Mouse (Mus musculus) liver, embryonic 15.5 days (tissue): ENCODE data around the gene Snapc2. TPM values are rescaled to one million over a fixed set of nuclear protein-coding genes. Genes with fewer than 3 reads are reported as not detected.

ENCODE experiments used
- ATAC-seq: fragments of 200-750 bp; cut with Nextera tagmentation; 2 replicates; pipeline ENCODE4 v1.8.0; 2017; ENCODE audit warnings: moderate number of reproducible peaks, mild to moderate bottlenecking, moderate library complexity; ENCODE audit not compliant: insufficient read depth
- H3K27ac ChIP-seq: fragments of 300-500 bp; sonication (generic); replicated peaks from 2 replicates; pipeline ENCODE4 v1.5.1; 2015; ENCODE audit warnings: mild to moderate bottlenecking, inconsistent platforms
- H3K27me3 ChIP-seq: fragments of 300-500 bp; sonication (generic); 2 replicates; pipeline ENCODE4 v1.6.1; 2015; ENCODE audit warnings: mild to moderate bottlenecking, inconsistent platforms
- H3K36me3 ChIP-seq: fragments of 300-500 bp; sonication (generic); replicated peaks from 2 replicates; pipeline ENCODE4 v1.6.1; 2015; ENCODE audit warnings: moderate library complexity, mild to moderate bottlenecking, inconsistent platforms
- H3K4me1 ChIP-seq: fragments of 300-500 bp; sonication (generic); replicated peaks from 2 replicates; pipeline ENCODE4 v1.6.1; 2015; ENCODE audit warnings: inconsistent platforms
- H3K4me2 ChIP-seq: fragments of 300-500 bp; sonication (generic); 2 replicates; pipeline ENCODE4 v1.6.1; 2015; ENCODE audit warnings: moderate library complexity, mild to moderate bottlenecking, inconsistent platforms
- H3K4me3 ChIP-seq: fragments of 300-500 bp; sonication (generic); replicated peaks from 2 replicates; pipeline ENCODE4 v1.5.1; 2015; ENCODE audit warnings: mild to moderate bottlenecking, inconsistent platforms
- H3K9ac ChIP-seq: fragments of 300-500 bp; sonication (generic); 2 replicates; pipeline ENCODE4 v1.6.1; 2015; ENCODE audit warnings: moderate library complexity, mild to moderate bottlenecking, inconsistent platforms
- H3K9me3 ChIP-seq: fragments of 300-500 bp; sonication (generic); replicated peaks from 2 replicates; pipeline ENCODE4 v1.6.1; 2016; ENCODE audit warnings: inconsistent platforms
- WGBS: fragments of 180-500 bp; shearing (Covaris S2); methylation state at CpG from one replicate; pipeline ENCODE4 v1.1.7; 2015; ENCODE audit warnings: mixed read lengths; ENCODE audit not compliant: insufficient replicate concordance; 5-methylcytosine and 5-hydroxymethylcytosine counted together
- polyA plus RNA-seq: library from polyadenylated mRNA; unstranded; fragments of >200 nt; fragmentation: Nextera tagmentation; extraction: Ambion mirVana; gene quantifications from 2 replicates; pipeline ENCODE4 v1.2.1, GENCODE M21; 2015

Snapc2 gene
- polyA plus RNA-seq, 1 experiment from 2014 or later: 17.8 TPM

DNA sequence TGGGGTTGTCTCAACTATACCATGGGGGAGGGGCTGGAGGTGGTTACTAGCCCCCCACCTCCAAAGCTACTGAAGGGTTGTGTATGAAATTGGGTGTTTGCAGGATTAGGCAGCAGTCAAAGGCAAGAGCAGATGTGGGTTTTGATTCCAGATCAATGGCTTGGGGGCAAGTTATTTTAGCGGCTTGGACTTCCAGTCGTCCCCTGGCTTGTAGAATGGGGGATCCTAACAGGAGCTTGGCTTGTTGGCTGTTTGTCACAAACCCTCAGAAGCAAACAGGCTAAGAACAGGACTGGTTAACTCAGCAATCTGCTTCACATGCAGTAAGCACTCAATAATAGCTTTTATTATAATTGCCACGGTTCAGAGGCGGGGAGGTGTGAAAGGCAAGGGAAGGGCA lies 4.5 kb downstream of the Snapc2 start:
- H3K9me3 ChIP-seq: no peaks in the 10 kb centered on the region
- H3K9ac ChIP-seq: no peak overlapping the region
- no peak overlapping the region for H3K27ac ChIP-seq
- peaks cover 53% of the 10 kb centered on the region for H3K36me3 ChIP-seq
- no peak overlapping the region for H3K4me3 ChIP-seq
- H3K4me1 ChIP-seq: peaks cover 38% of the 10 kb centered on the region
- no peak for ATAC-seq
- no peak overlapping the region for H3K4me2 ChIP-seq
- H3K27me3 ChIP-seq: no peaks in the 10 kb centered on the region
- WGBS: 82% methylated on average over 4 of the region's 4 CpGs

DNA sequence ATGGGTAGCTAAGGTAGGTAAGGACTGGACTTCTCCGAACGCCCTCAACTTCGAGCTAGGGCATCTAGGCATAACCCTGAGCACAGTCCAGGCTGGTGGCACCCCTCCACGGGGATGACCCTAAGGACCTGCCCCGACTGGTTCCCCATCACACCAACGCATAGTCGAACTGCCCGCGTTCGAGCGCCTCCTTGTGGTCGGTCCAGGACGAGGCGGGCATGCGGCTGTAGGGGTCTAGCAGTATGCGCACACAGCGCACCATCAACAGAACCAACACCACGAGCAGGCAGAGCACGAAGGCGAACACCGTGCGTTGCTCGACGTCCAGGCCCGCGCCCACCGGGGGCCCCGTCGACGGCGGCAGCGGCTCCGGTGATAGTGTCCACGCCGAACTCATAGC lies 5.4 kb downstream of the Snapc2 start:
- 3% methylated on average over 35 of the region's 35 CpGs for WGBS
- Histone ChIP-seq H3K27me3 (no peaks in the 10 kb centered on the region), H3K4me3 (peak overlapping the region; percentile 64), H3K27ac (peak overlapping the region; percentile 29; the same call in 1 of the 2 replicates), H3K9ac (peak overlapping the region; percentile 54), H3K9me3 (no peaks in the 10 kb centered on the region), H3K36me3 (peaks cover 61% of the 10 kb centered on the region), H3K4me2 (peak overlapping the region; percentile 100), H3K4me1 (peaks cover 34% of the 10 kb centered on the region)
- peak; percentile 26 for ATAC-seq

- peak overlapping the region; percentile 29 for H3K27ac ChIP-seq
- H3K9me3 ChIP-seq: no peaks in the 10 kb centered on the region
- no peaks in the 10 kb centered on the region for H3K27me3 ChIP-seq
- peaks cover 30% of the 10 kb centered on the region for H3K4me1 ChIP-seq
- peaks cover 65% of the 10 kb centered on the region for H3K36me3 ChIP-seq
- WGBS: under 1% methylated on average over 32 of the region's 32 CpGs
- peak; percentile 56 for ATAC-seq
- peak overlapping the region; percentile 64 for H3K4me3 ChIP-seq
- peak overlapping the region; percentile 100 for H3K4me2 ChIP-seq
- peak overlapping the region; percentile 54 for H3K9ac ChIP-seq
Measured at GRCm38 (mm10) chr8:4258678-4259077, 5.8 kb downstream of the Snapc2 start.

DNA sequence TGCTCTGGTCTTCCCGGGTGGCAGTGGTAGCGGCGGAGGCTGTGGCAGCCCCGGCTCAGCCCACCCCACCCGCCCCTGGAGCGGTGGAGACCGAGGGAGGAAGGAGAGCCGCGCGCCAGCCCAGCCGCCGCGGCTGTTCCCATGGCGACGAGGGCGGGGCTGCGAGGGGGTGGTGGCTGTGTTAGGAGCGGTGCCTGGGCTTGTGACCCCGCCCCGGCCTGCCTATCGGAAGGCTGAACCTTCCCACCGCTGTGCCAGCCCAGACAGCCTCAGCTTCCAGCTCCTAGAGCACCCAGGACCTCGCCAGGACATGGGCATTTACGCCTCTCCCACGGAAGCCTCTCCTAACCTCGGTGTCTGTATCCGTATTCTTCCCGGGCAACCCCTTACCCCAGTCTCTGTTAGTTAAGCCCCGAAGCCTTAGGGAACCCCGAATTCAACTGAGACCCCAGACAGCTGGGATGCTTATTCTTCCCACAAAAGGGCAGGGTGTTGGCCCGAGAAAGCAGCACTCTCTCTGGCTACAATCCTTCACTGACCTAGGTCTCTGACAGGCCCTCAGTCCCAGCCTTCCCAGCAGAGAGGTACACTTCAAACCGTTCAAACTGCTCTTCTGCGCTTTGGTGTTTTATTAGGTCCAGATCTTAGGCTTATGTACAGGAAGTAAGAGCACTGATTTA lies 6.4 kb downstream of the Snapc2 start, which contains the start of gene Ctxn1:
Ctxn1 (minus strand) TSS at position 150 of the 680 bp plus-strand sequence.
- H3K27me3 ChIP-seq: no peaks in the 10 kb centered on the region
- H3K4me1 ChIP-seq: peaks cover 24% of the 10 kb centered on the region
- H3K36me3 ChIP-seq: peaks cover 70% of the 10 kb centered on the region
- WGBS: 7% methylated on average over 33 of the region's 33 CpGs
- H3K9me3 ChIP-seq: no peaks in the 10 kb centered on the region
- peak within 1 kb of the TSS; percentile 54 for H3K9ac ChIP-seq
- peak within 1 kb of the TSS; percentile 29 for H3K27ac ChIP-seq
- H3K4me2 ChIP-seq: peak within 1 kb of the TSS; percentile 100
- peak within 1 kb of the TSS; percentile 64 for H3K4me3 ChIP-seq
- ATAC-seq: peak; percentile 94

GRCm38 (mm10) chr8:4259805-4260170 lies 6.9 kb downstream of the Snapc2 start:
- ATAC-seq: no peak
- H3K4me3 ChIP-seq: no peak overlapping the region
- WGBS: 80% methylated on average over 4 of the region's 4 CpGs
- peak overlapping the region; percentile 100; the same call in 1 of the 2 replicates for H3K4me2 ChIP-seq
- H3K9ac ChIP-seq: no peak overlapping the region
- H3K4me1 ChIP-seq: peaks cover 22% of the 10 kb centered on the region
- no peaks in the 10 kb centered on the region for H3K9me3 ChIP-seq
- peaks cover 70% of the 10 kb centered on the region for H3K36me3 ChIP-seq
- H3K27me3 ChIP-seq: no peaks in the 10 kb centered on the region
- no peak overlapping the region for H3K27ac ChIP-seq

- Histone ChIP-seq H3K4me2 (no peak overlapping the region), H3K27me3 (no peaks in the 10 kb centered on the region), H3K9ac (no peak overlapping the region), H3K27ac (no peak overlapping the region), H3K4me3 (no peak overlapping the region), H3K36me3 (peaks cover 88% of the 10 kb centered on the region), H3K9me3 (no peaks in the 10 kb centered on the region), H3K4me1 (peaks cover 17% of the 10 kb centered on the region)
- 63% methylated on average over 8 of the region's 8 CpGs for WGBS
- no peak for ATAC-seq
Measured at GRCm38 (mm10) chr8:4263105-4263791, 10.4 kb downstream of the Snapc2 start.

DNA sequence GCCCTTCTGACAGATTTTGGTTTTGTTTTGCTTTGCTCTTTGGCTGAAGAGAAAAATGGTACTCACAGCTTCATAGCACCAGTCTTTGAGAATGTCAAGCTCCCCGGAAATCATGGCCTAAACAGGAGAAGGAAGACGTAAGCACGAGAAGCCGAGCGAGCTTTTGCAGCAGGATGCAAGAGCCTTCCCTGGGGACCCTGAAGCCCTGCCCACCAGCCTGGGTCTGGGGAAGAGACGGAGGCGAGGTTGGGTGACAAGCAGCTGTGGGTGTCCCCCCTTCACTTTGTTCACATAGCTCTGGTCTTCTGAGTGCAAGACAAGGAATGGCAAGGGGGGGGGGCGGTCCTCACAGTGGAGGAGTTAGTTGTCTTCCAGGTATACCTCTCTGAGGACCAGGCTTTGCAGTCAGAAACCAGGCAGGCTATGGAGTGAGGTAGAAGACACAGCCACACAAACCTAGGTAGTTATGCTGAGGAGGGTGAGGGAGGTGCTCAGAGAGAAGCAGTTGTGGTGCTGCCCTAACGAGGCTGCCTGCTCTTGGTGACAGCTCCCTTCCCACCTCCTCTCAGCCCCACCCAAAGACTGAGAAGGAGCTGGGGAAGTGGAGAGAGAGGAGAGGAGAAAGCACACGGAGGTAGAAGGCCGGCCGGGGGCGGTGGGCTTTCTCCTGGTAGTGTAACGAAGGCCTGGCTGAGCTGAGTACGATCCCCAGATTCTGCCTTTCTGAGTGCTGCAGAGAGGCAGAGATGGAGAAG lies 12.5 kb downstream of the Snapc2 start:
- ATAC-seq: no peak
- Histone ChIP-seq H3K27ac (no peak overlapping the region), H3K4me1 (no peaks in the 10 kb centered on the region), H3K27me3 (no peaks in the 10 kb centered on the region), H3K36me3 (peaks cover 97% of the 10 kb centered on the region), H3K9me3 (no peaks in the 10 kb centered on the region), H3K4me3 (no peak overlapping the region), H3K4me2 (no peak overlapping the region), H3K9ac (no peak overlapping the region)
- WGBS: 86% methylated on average over 15 of the region's 15 CpGs

- 70% methylated on average over 15 of the region's 15 CpGs for WGBS
- no peak overlapping the region for H3K27ac ChIP-seq
- H3K4me3 ChIP-seq: no peak overlapping the region
- H3K4me1 ChIP-seq: no peaks in the 10 kb centered on the region
- ATAC-seq: peak; percentile 36; the same call in 1 of the 2 replicates
- H3K4me2 ChIP-seq: no peak overlapping the region
- H3K9me3 ChIP-seq: no peaks in the 10 kb centered on the region
- no peaks in the 10 kb centered on the region for H3K27me3 ChIP-seq
- no peak overlapping the region for H3K9ac ChIP-seq
- peaks cover 90% of the 10 kb centered on the region for H3K36me3 ChIP-seq
Measured at GRCm38 (mm10) chr8:4267627-4268026, 14.7 kb downstream of the Snapc2 start.

DNA sequence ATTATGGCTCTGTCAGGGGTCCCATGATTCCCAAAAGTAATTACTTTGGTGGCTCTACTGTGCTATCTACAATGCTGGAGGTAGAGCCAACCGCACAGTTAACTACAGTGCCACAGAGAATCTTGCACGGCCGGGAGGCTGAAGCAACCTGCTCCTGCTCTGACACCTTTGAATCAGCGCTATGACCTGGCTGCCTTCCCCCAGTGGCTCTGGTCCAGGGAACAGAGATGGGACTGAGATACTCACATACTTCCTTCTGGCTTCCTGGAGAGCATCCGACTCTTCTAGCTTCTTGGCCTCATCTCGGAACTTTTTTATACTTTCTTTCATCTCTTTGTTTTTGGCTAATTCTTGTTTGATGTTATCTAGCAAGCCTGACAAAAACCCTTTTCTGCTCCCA lies 16.7 kb downstream of the Snapc2 start:
- ATAC-seq: no peak
- H3K4me2 ChIP-seq: no peak overlapping the region
- WGBS: 84% methylated on average over 6 of the region's 6 CpGs
- H3K4me1 ChIP-seq: peaks cover 16% of the 10 kb centered on the region
- H3K27me3 ChIP-seq: no peaks in the 10 kb centered on the region
- peaks cover 86% of the 10 kb centered on the region for H3K36me3 ChIP-seq
- H3K27ac ChIP-seq: no peak overlapping the region
- H3K9ac ChIP-seq: no peak overlapping the region
- no peak overlapping the region for H3K4me3 ChIP-seq
- no peaks in the 10 kb centered on the region for H3K9me3 ChIP-seq

DNA sequence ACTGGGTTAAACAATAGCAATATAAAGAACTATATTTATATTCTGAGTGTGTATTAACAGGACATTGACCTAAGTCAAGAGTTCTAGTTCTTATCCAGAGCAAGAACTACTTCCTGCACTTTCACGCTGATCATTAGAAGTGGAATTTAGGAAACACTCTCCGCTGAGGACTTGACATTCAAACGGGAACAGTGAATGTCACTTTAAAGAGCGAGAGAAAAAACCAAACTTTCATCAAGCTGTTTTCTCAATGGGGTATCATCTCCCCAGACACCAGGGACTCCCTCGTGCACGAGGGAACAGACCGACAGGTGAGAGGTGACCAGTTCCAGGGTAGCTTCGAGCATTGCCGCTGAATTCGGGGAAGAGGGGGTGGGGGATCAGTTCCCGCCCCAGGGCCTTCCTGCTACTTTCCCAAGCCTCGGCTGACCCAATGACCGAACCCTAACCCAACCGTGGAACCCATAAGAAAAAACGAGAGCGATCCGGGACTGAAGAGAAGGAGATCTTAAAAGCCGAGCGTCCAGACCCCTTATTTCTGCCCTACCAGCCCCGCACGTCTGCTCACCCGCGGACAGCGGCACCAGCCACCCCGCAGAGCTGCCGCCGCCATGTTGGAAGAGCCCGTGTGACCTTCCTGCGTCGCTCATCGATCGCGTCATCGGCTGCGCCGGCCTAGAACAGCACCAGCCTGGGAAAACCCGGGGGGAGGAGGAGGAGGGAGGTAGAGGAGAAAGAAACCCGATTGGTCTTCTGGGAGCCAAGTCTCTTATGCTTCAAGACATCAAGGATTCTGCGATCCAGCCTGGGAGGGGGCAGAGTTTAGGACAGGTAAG lies 22.6 kb downstream of the Snapc2 start, which contains the start of gene Timm44:
Timm44 (minus strand) TSS at position 639 of the 836 bp plus-strand sequence.
- H3K9me3 ChIP-seq: no peaks in the 10 kb centered on the region
- peaks cover 26% of the 10 kb centered on the region for H3K4me1 ChIP-seq
- H3K36me3 ChIP-seq: peaks cover 31% of the 10 kb centered on the region
- peak within 1 kb of the TSS; percentile 61 for H3K9ac ChIP-seq
- peak within 1 kb of the TSS; percentile 45 for H3K27ac ChIP-seq
- WGBS: under 1% methylated on average over 39 of the region's 39 CpGs
- H3K27me3 ChIP-seq: no peaks in the 10 kb centered on the region
- peak within 1 kb of the TSS; percentile 81 for H3K4me2 ChIP-seq
- H3K4me3 ChIP-seq: peak within 1 kb of the TSS; percentile 76
- peak; percentile 95 for ATAC-seq
